Mouse (Mus musculus) thymus, adult 2 months (tissue): ENCODE data around the gene Kcnq5. TPM values are rescaled to one million over a fixed set of nuclear protein-coding genes. Genes with fewer than 3 reads are reported as not detected.
"Not testable (repeated sequence)": the region's sequence is repeated elsewhere in the genome, so short reads cannot be mapped to it uniquely, and the experiment has no call there.

Experiments
- DNase-seq: peaks from one replicate; pipeline ENCODE4 v3.0.0; 2021
- H3K27ac ChIP-seq: fragments of 200-500 bp; 2 replicates; pipeline ENCODE4 v1.5.1; 2012; ENCODE audit warnings: low read length, control low read depth; ENCODE audit not compliant: control insufficient read depth, insufficient read depth
- H3K27me3 ChIP-seq: fragments of 200-500 bp; 2 replicates; pipeline ENCODE4 v1.6.1; 2012; ENCODE audit warnings: mild to moderate bottlenecking, low read length, moderate library complexity, mixed read lengths; ENCODE audit not compliant: control insufficient read depth, insufficient read depth
- H3K36me3 ChIP-seq: fragments of 200-500 bp; 2 replicates; pipeline ENCODE4 v1.6.1; 2012; ENCODE audit warnings: mild to moderate bottlenecking, low read length, moderate library complexity; ENCODE audit not compliant: control insufficient read depth, insufficient read depth
- H3K4me1 ChIP-seq: fragments of 200-500 bp; replicated peaks from 2 replicates; pipeline ENCODE4 v1.6.1; 2012; ENCODE audit warnings: low read length; ENCODE audit not compliant: control insufficient read depth, insufficient read depth
- H3K4me3 ChIP-seq: fragments of 200-500 bp; 2 replicates; pipeline ENCODE4 v1.5.1; 2012; ENCODE audit warnings: mild to moderate bottlenecking, low read length, control low read depth, moderate library complexity; ENCODE audit not compliant: control insufficient read depth, insufficient read depth
- CTCF ChIP-seq: fragments of 200-500 bp; IDR thresholded peaks from 2 replicates; pipeline ENCODE4 v1.5.1; 2012; ENCODE audit warnings: mild to moderate bottlenecking, control low read depth, low read length, moderate library complexity, borderline replicate concordance; ENCODE audit not compliant: control insufficient read depth, poor library complexity, insufficient read depth; ENCODE audit errors: extremely low read depth
- POLR2A ChIP-seq: fragments of 200-500 bp; IDR thresholded peaks from 2 replicates; pipeline ENCODE4 v1.6.1; 2012; ENCODE audit warnings: mild to moderate bottlenecking, low read length, control low read depth, moderate library complexity; ENCODE audit not compliant: control insufficient read depth, poor library complexity, insufficient read depth; ENCODE audit errors: extremely low read depth
- WGBS: fragments of 180-500 bp; shearing (Covaris S2); methylation state at CpG from one replicate; pipeline ENCODE4 v1.1.7; 2018; 5-methylcytosine and 5-hydroxymethylcytosine counted together
- polyA plus RNA-seq: library from polyadenylated mRNA; depleted of rRNA; stranded (reverse); fragments of >200 nt; gene quantifications from 2 replicates; pipeline ENCODE4 v1.2.3, GENCODE M21; 2012

Gene Kcnq5
- polyA plus RNA-seq, 1 experiment, result 0.62 TPM

DNA sequence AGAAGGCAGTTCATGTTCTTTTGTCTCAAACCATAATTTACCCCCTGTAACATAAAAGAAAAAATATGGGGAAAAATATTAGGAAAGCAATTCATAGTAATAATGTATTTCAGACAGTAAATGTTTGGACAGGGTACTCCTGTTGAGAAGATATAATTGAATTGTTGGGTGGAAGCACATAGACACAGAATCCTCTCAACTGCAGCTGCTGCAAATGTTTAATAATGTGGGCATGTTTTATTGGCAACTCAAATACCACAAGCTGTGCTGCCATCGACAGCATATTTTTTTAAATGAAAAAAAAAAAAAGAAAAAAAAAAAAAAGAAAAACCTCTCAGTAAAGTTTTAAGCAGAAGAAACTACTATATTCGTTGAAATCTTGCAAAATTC is 157.3 kb downstream of the Kcnq5 start:
- Histone ChIP-seq H3K4me3 (no peak overlapping the region), H3K36me3 (no peaks in the 10 kb centered on the region), H3K27ac (no peak overlapping the region), H3K4me1 (no peaks in the 10 kb centered on the region), H3K27me3 (no peaks in the 10 kb centered on the region)
- DNase-seq, result no peak
- TF ChIP-seq CTCF (no peak), POLR2A (no peak)
- 79% methylated on average over 2 of the region's 2 CpGs for WGBS

DNA sequence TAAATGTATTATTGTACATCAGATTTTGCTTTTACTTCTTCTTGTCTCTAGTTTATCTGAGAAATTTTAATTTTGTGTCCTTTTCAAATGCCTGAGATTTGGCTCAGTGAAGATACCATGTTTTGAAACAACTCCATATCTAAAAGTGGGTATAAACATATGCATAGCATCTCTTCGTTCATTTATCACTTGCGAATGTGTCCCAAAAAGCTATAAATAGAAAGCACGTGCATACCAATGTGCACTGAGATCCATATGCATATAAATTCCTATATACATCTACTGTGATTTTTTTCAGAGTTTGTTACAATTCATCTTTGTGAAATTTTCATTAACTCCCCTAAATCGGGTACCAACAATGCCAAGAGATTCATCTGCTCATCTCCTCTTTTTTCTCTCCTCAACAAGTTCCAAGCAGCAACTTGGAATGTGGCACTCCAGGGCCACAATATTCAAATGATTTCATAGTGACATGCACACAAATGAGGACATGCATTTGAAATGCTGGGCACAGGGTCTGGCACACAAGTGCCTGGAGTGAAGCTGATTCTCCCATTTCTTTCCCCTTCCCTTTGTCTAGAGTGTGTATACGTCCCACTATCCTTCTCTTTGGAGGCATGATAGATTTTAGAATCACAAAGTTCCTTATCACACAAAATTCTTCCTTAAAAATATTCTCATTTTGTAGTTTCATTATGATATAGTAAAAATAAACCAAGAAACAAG is 157.8 kb downstream of the Kcnq5 start:
- TF ChIP-seq CTCF, result no peak
- TF ChIP-seq POLR2A, result no peak
- H3K4me1 ChIP-seq, result no peaks in the 10 kb centered on the region
- DNase-seq, result no peak
- H3K4me3 ChIP-seq, result no peak overlapping the region
- H3K36me3 ChIP-seq, result no peaks in the 10 kb centered on the region
- no peak overlapping the region for H3K27ac ChIP-seq
- WGBS, result 95% methylated on average over 5 of the region's 5 CpGs
- no peaks in the 10 kb centered on the region for H3K27me3 ChIP-seq

DNA sequence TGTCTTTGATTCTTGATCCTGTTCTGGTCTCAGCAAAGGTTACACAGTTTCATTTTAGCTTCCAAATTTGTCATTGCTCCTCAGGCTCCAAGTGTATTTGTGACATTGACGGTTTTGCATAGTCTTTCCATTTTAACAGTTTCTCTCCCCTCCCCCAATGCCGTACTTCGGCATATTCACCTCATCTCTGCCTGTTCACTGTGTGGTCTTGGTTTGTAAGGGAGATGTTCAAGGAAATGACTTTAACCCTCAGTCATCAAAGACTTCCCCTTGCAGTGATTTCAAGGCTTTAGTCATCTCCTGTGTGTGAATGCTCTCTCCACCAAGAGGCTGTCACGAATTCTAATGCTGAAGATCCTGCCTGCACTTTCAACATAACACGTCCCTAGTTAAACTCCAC is 181.0 kb downstream of the Kcnq5 start:
- 25% methylated on average over 5 of the region's 5 CpGs for WGBS
- TF ChIP-seq CTCF (no peak), POLR2A (no peak)
- DNase-seq, result no peak
- Histone ChIP-seq H3K27ac (no peak overlapping the region), H3K4me3 (no peak overlapping the region), H3K4me1 (peaks cover 4% of the 10 kb centered on the region; the same call in 1 of the 2 replicates), H3K27me3 (no peaks in the 10 kb centered on the region), H3K36me3 (no peaks in the 10 kb centered on the region)

DNA sequence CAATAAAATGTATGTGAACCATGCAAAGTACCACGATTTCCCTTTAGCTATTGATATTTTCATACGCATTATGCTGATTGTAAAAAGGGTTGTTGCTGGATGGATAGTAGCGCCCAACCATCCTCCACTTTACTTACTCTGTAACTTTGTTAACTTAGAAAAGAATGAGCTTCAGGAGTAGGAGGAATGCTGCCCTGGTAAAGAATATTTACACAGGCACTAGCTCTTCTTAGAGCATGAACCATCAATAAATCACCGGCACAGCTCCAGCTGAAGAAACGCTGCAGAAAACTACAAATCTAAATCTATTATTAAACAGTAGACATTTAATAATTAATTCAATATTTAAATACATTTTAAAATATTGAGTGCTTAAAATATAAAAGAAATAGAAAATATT is 184.2 kb downstream of the Kcnq5 start:
- no peak for DNase-seq
- H3K27me3 ChIP-seq, result no peaks in the 10 kb centered on the region
- TF ChIP-seq POLR2A, result no peak
- TF ChIP-seq CTCF, result no peak
- no peak overlapping the region for H3K4me3 ChIP-seq
- H3K4me1 ChIP-seq, result peaks cover 4% of the 10 kb centered on the region; the same call in 1 of the 2 replicates
- 98% methylated on average over 5 of the region's 5 CpGs for WGBS
- no peaks in the 10 kb centered on the region for H3K36me3 ChIP-seq
- H3K27ac ChIP-seq, result no peak overlapping the region

DNA sequence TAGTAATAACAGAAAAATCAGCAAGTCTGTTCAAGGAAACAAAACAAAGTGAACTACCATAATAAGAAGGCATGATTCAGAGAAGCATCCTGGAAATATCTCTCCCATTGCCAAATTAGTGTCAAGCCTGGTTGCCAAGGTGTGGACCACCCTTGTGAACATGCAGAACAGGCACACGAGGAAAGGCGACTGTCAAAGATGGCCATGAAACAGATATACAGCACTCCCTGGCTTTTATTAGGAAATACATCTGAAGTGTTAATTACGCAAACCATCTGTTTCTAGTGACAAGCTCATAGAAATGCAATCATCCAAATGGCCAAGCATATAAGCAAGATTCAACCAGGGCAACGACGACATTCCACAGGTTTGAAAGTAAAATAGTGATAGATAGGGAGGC is 187.8 kb downstream of the Kcnq5 start:
- TF ChIP-seq CTCF (no peak), POLR2A (no peak)
- H3K27me3 ChIP-seq, result no peaks in the 10 kb centered on the region
- no peaks in the 10 kb centered on the region for H3K36me3 ChIP-seq
- WGBS, result 92% methylated on average over 5 of the region's 5 CpGs
- H3K4me3 ChIP-seq, result no peak overlapping the region
- no peaks in the 10 kb centered on the region for H3K4me1 ChIP-seq
- DNase-seq, result no peak
- no peak overlapping the region for H3K27ac ChIP-seq

DNA sequence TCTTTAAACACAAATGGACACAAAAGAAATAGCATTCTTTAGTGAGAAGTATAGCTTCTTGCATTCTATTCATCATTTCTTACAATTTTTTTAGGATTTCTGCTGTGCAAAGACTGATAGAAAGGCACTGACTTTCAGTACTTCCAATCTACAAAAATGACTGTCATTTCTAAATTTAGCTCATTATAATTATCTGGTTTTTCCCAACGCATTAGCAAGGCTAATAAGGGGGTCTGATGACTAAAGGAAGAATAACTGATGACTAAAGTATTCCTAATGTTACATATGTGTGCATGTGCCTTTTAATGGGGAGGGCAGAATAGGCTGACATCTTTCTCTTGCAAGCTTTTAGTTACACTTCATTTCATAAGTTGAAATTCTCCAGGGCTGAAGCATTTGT is 191.2 kb downstream of the Kcnq5 start:
- Histone ChIP-seq H3K4me1 (no peaks in the 10 kb centered on the region), H3K36me3 (no peaks in the 10 kb centered on the region), H3K4me3 (no peak overlapping the region), H3K27ac (no peak overlapping the region), H3K27me3 (no peaks in the 10 kb centered on the region)
- TF ChIP-seq CTCF (no peak), POLR2A (no peak)
- WGBS, result 92% methylated on average over 1 of the region's 1 CpGs
- DNase-seq, result no peak

DNA sequence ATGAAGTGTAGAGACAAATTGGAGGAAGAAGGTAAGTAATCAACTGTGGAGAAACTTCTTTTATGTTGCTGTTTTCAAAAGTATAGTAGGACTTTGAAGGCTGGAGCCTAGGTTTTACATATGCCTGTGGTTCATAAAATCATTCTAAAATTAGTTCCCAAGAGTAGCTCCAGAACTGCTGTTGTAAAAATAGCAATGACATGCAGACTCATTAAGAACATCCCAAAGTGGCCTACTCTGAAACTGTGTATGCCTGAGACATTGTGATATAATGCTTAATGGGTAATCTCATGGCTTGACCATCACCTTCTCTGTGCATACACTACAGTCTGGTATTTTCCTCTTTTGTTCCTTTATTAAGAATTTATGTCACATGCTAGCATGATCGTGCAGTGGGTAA is 212.4 kb downstream of the Kcnq5 start:
- no peak overlapping the region for H3K4me3 ChIP-seq
- H3K27me3 ChIP-seq, result no peaks in the 10 kb centered on the region
- WGBS, result 98% methylated on average over 1 of the region's 1 CpGs
- no peak overlapping the region for H3K27ac ChIP-seq
- TF ChIP-seq POLR2A (no peak), CTCF (no peak)
- DNase-seq, result no peak
- no peaks in the 10 kb centered on the region for H3K4me1 ChIP-seq
- H3K36me3 ChIP-seq, result no peaks in the 10 kb centered on the region

DNA sequence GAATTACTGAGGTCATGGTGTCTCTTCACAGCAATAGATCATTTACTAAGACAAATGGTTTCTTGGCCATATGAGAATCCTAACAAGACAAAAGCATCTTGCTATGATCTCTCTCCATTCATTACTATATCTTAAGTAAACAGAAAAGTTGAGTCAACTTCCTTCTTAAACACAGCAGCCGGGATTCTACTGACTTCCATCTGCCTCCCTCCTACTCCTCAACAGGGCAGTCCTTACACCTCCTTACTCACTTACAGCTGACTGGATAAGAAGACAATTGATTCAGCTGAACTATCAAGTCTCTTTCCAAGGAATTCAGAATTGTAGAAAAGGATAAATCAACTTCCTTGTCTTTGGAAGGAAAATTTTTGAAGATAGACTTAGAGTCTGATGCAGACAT is 232.6 kb downstream of the Kcnq5 start:
- Histone ChIP-seq H3K27me3 (no peaks in the 10 kb centered on the region), H3K4me1 (no peaks in the 10 kb centered on the region), H3K27ac (no peak overlapping the region), H3K36me3 (no peaks in the 10 kb centered on the region), H3K4me3 (no peak overlapping the region)
- TF ChIP-seq CTCF (no peak), POLR2A (no peak)
- DNase-seq, result no peak
- 88% methylated on average over 1 of the region's 1 CpGs for WGBS

DNA sequence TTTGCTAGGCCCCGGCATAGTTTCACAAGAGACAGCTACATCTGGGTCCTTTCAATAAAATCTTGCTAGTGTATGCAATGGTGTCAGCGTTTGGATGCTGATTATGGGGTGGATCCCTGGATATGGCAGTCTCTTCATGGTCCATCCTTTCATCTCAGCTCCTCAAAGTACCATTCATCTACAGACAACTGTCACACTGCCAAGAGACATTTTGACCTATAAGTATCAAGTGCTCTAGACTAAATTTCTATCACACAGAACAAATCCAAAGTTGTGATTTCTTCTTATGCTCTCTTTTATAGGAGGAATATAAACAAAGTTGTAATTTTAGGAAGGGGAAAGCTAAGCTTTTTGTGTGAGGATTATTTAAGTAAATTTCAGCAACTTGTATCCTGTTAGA is 238.5 kb downstream of the Kcnq5 start:
- H3K36me3 ChIP-seq, H3K27ac ChIP-seq, H3K4me3 ChIP-seq, DNase-seq, H3K4me1 ChIP-seq, H3K27me3 ChIP-seq: not testable (repeated sequence)
- 92% methylated on average over 2 of the region's 2 CpGs for WGBS
